Mouse (Mus musculus) heart, postnatal 25 days (tissue): ENCODE results near the gene Chst5. TPM values are rescaled to one million over a fixed set of nuclear protein-coding genes. Genes with fewer than 3 reads are reported as not detected.
"Not testable (repeated sequence)": the region's sequence is repeated elsewhere in the genome, so short reads cannot be mapped to it uniquely, and the experiment has no call there.

Source experiments
- DNase-seq: peaks from one replicate; pipeline ENCODE4 v3.0.0; 2022; ENCODE audit warnings: low spot score
- intact Hi-C: fragments of 180-260 bp; cut with DNase I; formaldehyde crosslinking; loops from one replicate; pipeline ENCODE4 v1.15.1; 2025
- total RNA-seq, 2 experiments: library from RNA; stranded (reverse); gene quantifications; 2 replicates each; pipeline ENCODE4 v1.2.3; 2021

The Chst5 gene
- total RNA-seq, 2 experiments from 2014 or later: not detected

- no peak for DNase-seq
- intact Hi-C loops: loop anchor here (2.0 to 5.0 kb wide), 3 partner anchors 39 to 149 kb away; no protein-coding TSS in a partner anchor
Measured at GRCm38 (mm10) chr8:111883615-111884014, 26.6 kb downstream of the Chst5 start.

GRCm38 (mm10) chr8:111881591-111881990, 28.7 kb downstream of the Chst5 start:
- intact Hi-C loops: loop anchor here (5.0 kb wide), 2 partner anchors 41 to 151 kb away; no protein-coding TSS in a partner anchor
- no peak for DNase-seq

- DNase-seq: no peak
- intact Hi-C loops: no loop called here
Measured at GRCm38 (mm10) chr8:111877711-111878110, 32.5 kb downstream of the Chst5 start.

- peak; percentile 94 for DNase-seq
- intact Hi-C loops: no loop called here
Measured at GRCm38 (mm10) chr8:111876355-111876948, 33.8 kb downstream of the Chst5 start, which contains the start of gene Tmem170. TSS of gene Tmem170 (minus strand) at chr8:111876750.

GRCm38 (mm10) chr8:111875758-111876157, 34.5 kb downstream of the Chst5 start:
- intact Hi-C loops: no loop called here

GRCm38 (mm10) chr8:111871278-111871677, 39.0 kb downstream of the Chst5 start:
- no peak for DNase-seq
- intact Hi-C loops: no loop called here

More at GRCm38 (mm10) chr8:111875758-111876157, 34.5 kb downstream of the Chst5 start:
- no peak for DNase-seq

GRCm38 (mm10) chr8:111870379-111870778, 39.9 kb downstream of the Chst5 start:
- intact Hi-C loops: no loop called here
- DNase-seq: no peak

- DNase-seq: no peak
- intact Hi-C loops: no loop called here
Measured at GRCm38 (mm10) chr8:111868664-111869063, 41.6 kb downstream of the Chst5 start.

- intact Hi-C loops: no loop called here
- no peak for DNase-seq
Measured at GRCm38 (mm10) chr8:111865857-111866256, 44.4 kb downstream of the Chst5 start.

GRCm38 (mm10) chr8:111865130-111865852, 45.0 kb downstream of the Chst5 start:
- intact Hi-C loops: no loop called here
- no peak for DNase-seq

GRCm38 (mm10) chr8:111864648-111865047, 45.6 kb downstream of the Chst5 start:
- DNase-seq: no peak
- intact Hi-C loops: no loop called here

GRCm38 (mm10) chr8:111863280-111863679, 47.0 kb downstream of the Chst5 start:
- intact Hi-C loops: no loop called here
- DNase-seq: no peak

- no peak for DNase-seq
- intact Hi-C loops: no loop called here
Measured at GRCm38 (mm10) chr8:111855977-111856376, 54.3 kb downstream of the Chst5 start.

GRCm38 (mm10) chr8:111853861-111854501, 56.3 kb downstream of the Chst5 start, which contains the start of gene Cfdp1:
TSS of gene Cfdp1 (minus strand) at chr8:111854291.
- DNase-seq: peak; percentile 95

GRCm38 (mm10) chr8:111853219-111853618, 57.0 kb downstream of the Chst5 start:
- intact Hi-C loops, DNase-seq: not testable (repeated sequence)

More at GRCm38 (mm10) chr8:111853861-111854501, 56.3 kb downstream of the Chst5 start, which contains the start of gene Cfdp1:
- intact Hi-C loops: no loop called here

GRCm38 (mm10) chr8:111846746-111847145, 63.5 kb downstream of the Chst5 start:
- intact Hi-C loops: no loop called here
- DNase-seq: no peak

Other genes starting within 250 kb of the Chst5 start
- not detected for gene Ctrb1, start 219.4 kb downstream of the Chst5 start, total RNA-seq
- gene Bcar1, start 166.6 kb downstream of the Chst5 start, total RNA-seq: 10 to 100 TPM; 18.7 to 20.7 TPM
- 10 to 100 TPM; 30.9 to 35.7 TPM for gene Cfdp1, start 56.2 kb downstream of the Chst5 start, total RNA-seq
- gene Tmem170, start 33.7 kb downstream of the Chst5 start, total RNA-seq: 1 to 10 TPM; 2.9 to 3.1 TPM
- 1 to 10 TPM; 1.5 to 2.1 TPM for gene Tmem231, start 23.4 kb upstream of the Chst5 start, total RNA-seq
- gene Gabarapl2, start 30.3 kb upstream of the Chst5 start, total RNA-seq: 100 to 1,000 TPM; 123 to 129 TPM
- gene Adat1, start 81.9 kb upstream of the Chst5 start, total RNA-seq: 1 to 10 TPM; 1.5 to 2.4 TPM
- gene Kars, start 100.9 kb upstream of the Chst5 start, total RNA-seq: 10 to 100 TPM; 92.7 to 92.8 TPM
- gene Terf2ip, start 101.0 kb upstream of the Chst5 start, total RNA-seq: 1 to 10 TPM; 9.9 TPM
- gene Gm6793, start 104.6 kb upstream of the Chst5 start, total RNA-seq: not detected